Mouse (Mus musculus) spleen, adult 12 weeks (tissue): ENCODE data around the gene Gm21366.
"Not testable (repeated sequence)": the region's sequence is repeated elsewhere in the genome, so short reads cannot be mapped to it uniquely, and the experiment has no call there.

Experiments used
- DNase-seq: peaks from one replicate; pipeline ENCODE4 v3.0.0; 2022; ENCODE audit warnings: low spot score

The Gm21366 gene

DNA sequence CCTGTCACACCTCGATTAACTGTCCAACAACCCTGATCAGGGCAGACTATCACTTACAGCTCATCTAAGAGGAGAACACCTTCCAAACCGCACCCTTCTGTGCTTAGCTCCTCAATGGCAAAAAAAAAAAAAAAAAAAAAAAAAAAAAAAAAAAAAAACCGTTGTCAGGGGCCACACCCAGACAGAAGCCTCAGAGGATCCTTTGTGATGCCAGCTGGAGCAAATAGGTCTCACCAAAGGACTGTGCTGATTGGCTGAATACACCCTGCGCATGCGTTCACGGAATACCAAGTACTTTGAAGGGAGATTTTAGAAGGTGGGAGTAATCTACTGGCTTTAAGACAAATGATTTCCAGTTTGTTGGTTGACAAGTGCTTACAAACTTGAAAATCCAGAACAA is at the start of gene Gm21366:
TSS of gene Gm21366 (minus strand) at position 101 of the 400 bp plus-strand sequence.
- DNase-seq: not testable (repeated sequence)
